Mouse (Mus musculus): ENCODE measurements around the gene Grk6. TPM values are rescaled to one million over a fixed set of nuclear protein-coding genes. Genes with fewer than 3 reads are reported as not detected.

The Grk6 gene
- polyA plus RNA-seq, 1 experiment from 2014 or later, result 29.5 TPM

- ATAC-seq (replicated peaks; ENCODE audit: low FRiP score, low read depth), result peak; percentile 45
- H3K27me3 ChIP-seq (ENCODE audit: insufficient read depth, low read length), result no peaks in the 10 kb centered on the region
- H3K4me1 ChIP-seq (replicated peaks; ENCODE audit: insufficient read depth, low read length), result 0 out of 2 replicates have a peak, but pooled peaks cover 4% of the 10 kb centered on the region
- peak overlapping the region; percentile 13; the same call in 1 of the 2 replicates for H3K4me2 ChIP-seq (ENCODE audit: low read length)
- TF ChIP-seq CTCF (IDR thresholded peaks at IDR 0.05; ENCODE audit: low read depth), result peak; percentile 98
- DNase-seq (ENCODE audit: low spot score), result peak; percentile 95
- H3K9me3 ChIP-seq (replicated peaks; ENCODE audit: low read length), result no peaks in the 10 kb centered on the region
- no peak overlapping the region for H3K4me3 ChIP-seq (replicated peaks; ENCODE audit: low read depth, low read length)
- 12% methylated on average over 11 of the region's 11 CpGs for WGBS
- no peak overlapping the region for H3K27ac ChIP-seq
- H3K36me3 ChIP-seq (ENCODE audit: insufficient read depth, low read length), result no peaks in the 10 kb centered on the region
- H3K9ac ChIP-seq (ENCODE audit: low read depth, low read length), result peak overlapping the region; percentile 37; the same call in 1 of the 2 replicates
Observed at GRCm38 (mm10) chr13:55404853-55405782, 39.8 kb upstream of the Grk6 start.

- no peak overlapping the region for H3K4me3 ChIP-seq (replicated peaks; ENCODE audit: low read depth, low read length)
- H3K9ac ChIP-seq (ENCODE audit: low read depth, low read length), result peak overlapping the region; percentile 37; the same call in 1 of the 2 replicates
Observed at GRCm38 (mm10) chr13:55405783-55406390, 39.0 kb upstream of the Grk6 start.

GRCm38 (mm10) chr13:55407341-55407740 is 37.5 kb upstream of the Grk6 start:
- Histone ChIP-seq H3K9me3 (replicated peaks; ENCODE audit: low read length) (no peaks in the 10 kb centered on the region), H3K27ac (no peak overlapping the region), H3K36me3 (ENCODE audit: insufficient read depth, low read length) (no peaks in the 10 kb centered on the region), H3K4me1 (replicated peaks; ENCODE audit: insufficient read depth, low read length) (0 out of 2 replicates have a peak, but pooled peaks cover 4% of the 10 kb centered on the region), H3K4me3 (replicated peaks; ENCODE audit: low read depth, low read length) (no peak overlapping the region), H3K9ac (ENCODE audit: low read depth, low read length) (no peak overlapping the region), H3K4me2 (ENCODE audit: low read length) (no peak overlapping the region), H3K27me3 (ENCODE audit: insufficient read depth, low read length) (no peaks in the 10 kb centered on the region)
- TF ChIP-seq CTCF (IDR thresholded peaks at IDR 0.05; ENCODE audit: low read depth), result no peak
- ATAC-seq (replicated peaks; ENCODE audit: low FRiP score, low read depth) (no peak), DNase-seq (ENCODE audit: low spot score) (no peak)
- WGBS, result 83% methylated on average over 4 of the region's 4 CpGs

More at GRCm38 (mm10) chr13:55405783-55406390, 39.0 kb upstream of the Grk6 start:
- DNase-seq (ENCODE audit: low spot score) (no peak), ATAC-seq (replicated peaks; ENCODE audit: low FRiP score, low read depth) (no peak)
- no peak overlapping the region for H3K27ac ChIP-seq
- no peaks in the 10 kb centered on the region for H3K9me3 ChIP-seq (replicated peaks; ENCODE audit: low read length)
- peak overlapping the region; percentile 13; the same call in 1 of the 2 replicates for H3K4me2 ChIP-seq (ENCODE audit: low read length)
- no peak for TF ChIP-seq CTCF (IDR thresholded peaks at IDR 0.05; ENCODE audit: low read depth)
- whole genome bisulfite sequencing, result 71% methylated on average over 13 of the region's 13 CpGs
- 0 out of 2 replicates have a peak, but pooled peaks cover 4% of the 10 kb centered on the region for H3K4me1 ChIP-seq (replicated peaks; ENCODE audit: insufficient read depth, low read length)
- no peaks in the 10 kb centered on the region for H3K36me3 ChIP-seq (ENCODE audit: insufficient read depth, low read length)
- no peaks in the 10 kb centered on the region for H3K27me3 ChIP-seq (ENCODE audit: insufficient read depth, low read length)

- no peak overlapping the region for H3K27ac ChIP-seq
- no peak for TF ChIP-seq CTCF (IDR thresholded peaks at IDR 0.05; ENCODE audit: low read depth)
- no peak overlapping the region for H3K9ac ChIP-seq (ENCODE audit: low read depth, low read length)
- H3K9me3 ChIP-seq (replicated peaks; ENCODE audit: low read length), result no peaks in the 10 kb centered on the region
- ATAC-seq (replicated peaks; ENCODE audit: low FRiP score, low read depth) (no peak), DNase-seq (ENCODE audit: low spot score) (no peak)
- no peaks in the 10 kb centered on the region for H3K36me3 ChIP-seq (ENCODE audit: insufficient read depth, low read length)
- WGBS, result 80% methylated on average over 19 of the region's 19 CpGs
- H3K4me2 ChIP-seq (ENCODE audit: low read length), result no peak overlapping the region
- H3K27me3 ChIP-seq (ENCODE audit: insufficient read depth, low read length), result no peaks in the 10 kb centered on the region
- no peak overlapping the region for H3K4me3 ChIP-seq (replicated peaks; ENCODE audit: low read depth, low read length)
- 0 out of 2 replicates have a peak, but pooled peaks cover 4% of the 10 kb centered on the region for H3K4me1 ChIP-seq (replicated peaks; ENCODE audit: insufficient read depth, low read length)
Observed at GRCm38 (mm10) chr13:55408546-55409120, 36.2 kb upstream of the Grk6 start.

GRCm38 (mm10) chr13:55411826-55412225 is 33.0 kb upstream of the Grk6 start:
- 0 out of 2 replicates have a peak, but pooled peaks cover 7% of the 10 kb centered on the region for H3K4me1 ChIP-seq (replicated peaks; ENCODE audit: insufficient read depth, low read length)
- no peaks in the 10 kb centered on the region for H3K9me3 ChIP-seq (replicated peaks; ENCODE audit: low read length)
- no peak overlapping the region for H3K4me2 ChIP-seq (ENCODE audit: low read length)
- 73% methylated on average over 7 of the region's 7 CpGs for WGBS
- TF ChIP-seq CTCF (IDR thresholded peaks at IDR 0.05; ENCODE audit: low read depth), result no peak
- no peaks in the 10 kb centered on the region for H3K27me3 ChIP-seq (ENCODE audit: insufficient read depth, low read length)
- no peak overlapping the region for H3K9ac ChIP-seq (ENCODE audit: low read depth, low read length)
- ATAC-seq (replicated peaks; ENCODE audit: low FRiP score, low read depth), result no peak
- DNase-seq (ENCODE audit: low spot score), result no peak
- H3K4me3 ChIP-seq (replicated peaks; ENCODE audit: low read depth, low read length), result no peak overlapping the region
- no peak overlapping the region for H3K27ac ChIP-seq
- no peaks in the 10 kb centered on the region for H3K36me3 ChIP-seq (ENCODE audit: insufficient read depth, low read length)

All from kidney, postnatal 0 days (tissue).